Mouse (Mus musculus) thymus, adult 18-20 months (tissue): ENCODE results near the gene Ankrd65.
"Not testable (repeated sequence)": the region's sequence is repeated elsewhere in the genome, so short reads cannot be mapped to it uniquely, and the experiment has no call there.

ENCODE experiments used
- DNase-seq, 2 experiments: peaks; one replicate each; pipeline ENCODE4 v3.0.0; 2022; ENCODE audit warnings: mixed read lengths in 2 of 2

Gene Ankrd65

DNA sequence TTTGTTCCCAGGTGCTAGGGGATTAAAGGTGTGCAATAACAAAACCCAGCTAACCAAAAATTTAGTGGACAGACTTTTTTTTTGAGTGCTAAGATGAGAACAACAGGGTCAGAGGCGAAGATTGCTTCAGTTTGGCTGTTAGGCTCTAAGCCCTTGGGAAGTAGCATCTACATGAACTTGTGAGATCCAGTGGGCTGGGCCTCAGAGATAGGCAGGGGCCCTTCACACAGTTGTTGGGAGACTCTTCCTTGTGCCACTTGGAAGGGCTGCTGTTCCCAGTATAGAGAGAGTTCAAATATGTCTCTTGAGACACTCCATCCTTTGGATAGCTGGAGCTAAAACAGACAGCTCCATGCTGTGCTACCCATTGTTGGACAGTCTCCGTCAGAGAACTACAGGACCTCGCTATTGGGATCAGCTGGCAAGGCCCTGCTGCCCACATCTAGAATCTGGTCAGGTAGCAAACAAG is at the start of gene Ankrd65:
Gene Ankrd65, plus strand, starts transcription at position 419 of the 469 bp plus-strand sequence.
- DNase-seq, result no peak

DNA sequence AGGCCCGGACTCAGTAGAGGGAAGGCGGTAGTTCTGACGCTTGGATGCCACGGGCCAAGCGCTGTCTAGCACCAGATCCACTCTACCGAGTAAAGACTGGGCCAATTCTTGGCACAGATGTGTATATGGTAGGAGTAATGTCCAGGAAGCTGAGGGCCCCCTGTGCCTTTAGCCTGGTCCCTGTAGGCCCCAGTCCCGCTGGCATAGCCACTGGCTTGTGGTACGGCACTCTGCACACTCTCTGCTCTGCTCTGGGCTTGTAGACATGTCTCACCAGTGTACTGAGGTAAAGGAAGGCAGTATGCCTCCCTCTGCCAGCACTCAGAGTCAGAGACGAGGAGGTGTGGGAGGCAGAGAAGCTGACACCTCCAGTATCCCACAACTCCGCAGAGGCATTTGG is 49.6 kb upstream of the Ankrd65 start:
- not testable (repeated sequence) for DNase-seq

DNA sequence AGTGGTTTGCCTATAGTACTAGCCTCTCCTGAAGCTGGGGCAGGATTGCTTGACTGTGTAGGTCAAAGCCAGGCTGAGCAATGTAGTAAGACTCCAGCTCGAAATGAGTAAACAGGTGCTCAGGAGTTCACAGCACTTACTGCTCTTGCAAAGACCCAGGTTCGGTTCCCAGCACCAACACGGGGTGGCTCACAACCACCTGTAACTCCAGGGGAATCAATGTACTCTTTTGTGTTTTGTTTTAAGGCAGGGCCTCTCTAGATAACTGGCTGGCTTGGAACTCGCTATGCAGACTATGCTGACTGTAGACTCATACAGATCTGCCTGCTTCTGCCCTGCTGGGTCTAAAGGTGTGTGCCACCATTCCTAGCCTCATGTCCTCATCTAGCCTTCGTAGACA is 47.6 kb upstream of the Ankrd65 start:
- no peak for DNase-seq

DNA sequence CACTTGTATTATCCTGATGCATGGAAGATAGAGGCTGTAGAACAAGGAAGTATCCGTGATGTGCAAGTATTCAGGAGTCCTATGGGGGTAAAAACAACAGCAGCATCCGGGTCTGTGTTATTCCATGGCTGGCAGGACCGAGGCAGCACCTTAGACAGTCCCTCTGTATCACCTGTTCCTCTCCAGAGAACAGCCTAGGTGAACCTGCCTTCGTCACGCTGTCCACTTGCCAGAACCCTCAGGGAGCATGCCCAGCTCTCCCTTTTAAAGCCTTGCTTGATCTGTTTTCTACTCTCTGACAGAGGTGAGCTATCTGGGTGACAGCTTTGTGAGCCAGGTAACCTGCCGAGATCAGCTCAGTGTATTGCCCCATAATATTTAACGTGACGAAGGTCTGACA is 45.8 kb upstream of the Ankrd65 start:
- no peak for DNase-seq

DNA sequence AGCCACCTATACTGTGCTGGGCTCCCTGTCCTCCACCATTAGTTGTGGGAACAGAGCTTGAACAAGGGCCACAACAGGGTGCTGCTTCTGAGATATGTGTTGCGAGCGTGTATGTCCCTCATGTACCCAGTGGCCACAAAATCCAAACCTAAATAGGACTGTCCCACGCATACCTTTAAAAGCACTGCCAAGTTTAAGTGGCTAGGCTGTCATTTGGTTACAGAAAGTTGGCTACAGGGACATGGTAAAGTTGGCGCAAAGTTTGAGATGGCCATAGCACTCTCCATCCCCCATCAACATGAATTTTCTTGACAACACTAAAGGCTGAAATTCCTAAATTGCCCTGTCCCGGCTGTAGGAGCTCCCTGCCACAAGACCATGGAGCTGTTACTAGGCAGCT is 45.1 kb upstream of the Ankrd65 start:
- DNase-seq, result no peak

DNA sequence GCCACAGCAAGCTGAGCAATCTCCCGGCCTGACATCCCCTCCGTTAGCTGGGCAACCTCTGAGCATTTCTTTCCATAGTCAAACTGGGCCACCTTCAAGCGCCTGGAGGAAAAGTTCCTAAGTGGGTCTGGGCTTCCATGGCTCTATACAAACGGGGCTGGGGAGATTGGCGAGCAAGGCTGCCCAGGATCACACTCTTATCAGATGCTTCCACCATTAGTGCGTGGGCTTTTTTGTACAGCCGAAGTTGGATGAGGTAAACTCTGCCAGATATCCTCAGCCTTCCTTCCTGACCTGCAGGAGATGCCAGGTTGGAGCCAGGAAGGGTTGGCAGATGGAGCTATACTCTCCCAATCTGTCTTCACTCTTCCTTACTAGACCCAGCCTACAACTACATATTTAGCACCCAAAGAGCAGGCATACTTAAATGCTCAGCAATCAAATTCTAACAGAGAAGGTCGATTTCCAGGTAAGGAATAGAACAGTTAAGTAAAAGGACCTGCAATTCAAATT is 44.1 kb upstream of the Ankrd65 start:
- DNase-seq, result no peak

DNA sequence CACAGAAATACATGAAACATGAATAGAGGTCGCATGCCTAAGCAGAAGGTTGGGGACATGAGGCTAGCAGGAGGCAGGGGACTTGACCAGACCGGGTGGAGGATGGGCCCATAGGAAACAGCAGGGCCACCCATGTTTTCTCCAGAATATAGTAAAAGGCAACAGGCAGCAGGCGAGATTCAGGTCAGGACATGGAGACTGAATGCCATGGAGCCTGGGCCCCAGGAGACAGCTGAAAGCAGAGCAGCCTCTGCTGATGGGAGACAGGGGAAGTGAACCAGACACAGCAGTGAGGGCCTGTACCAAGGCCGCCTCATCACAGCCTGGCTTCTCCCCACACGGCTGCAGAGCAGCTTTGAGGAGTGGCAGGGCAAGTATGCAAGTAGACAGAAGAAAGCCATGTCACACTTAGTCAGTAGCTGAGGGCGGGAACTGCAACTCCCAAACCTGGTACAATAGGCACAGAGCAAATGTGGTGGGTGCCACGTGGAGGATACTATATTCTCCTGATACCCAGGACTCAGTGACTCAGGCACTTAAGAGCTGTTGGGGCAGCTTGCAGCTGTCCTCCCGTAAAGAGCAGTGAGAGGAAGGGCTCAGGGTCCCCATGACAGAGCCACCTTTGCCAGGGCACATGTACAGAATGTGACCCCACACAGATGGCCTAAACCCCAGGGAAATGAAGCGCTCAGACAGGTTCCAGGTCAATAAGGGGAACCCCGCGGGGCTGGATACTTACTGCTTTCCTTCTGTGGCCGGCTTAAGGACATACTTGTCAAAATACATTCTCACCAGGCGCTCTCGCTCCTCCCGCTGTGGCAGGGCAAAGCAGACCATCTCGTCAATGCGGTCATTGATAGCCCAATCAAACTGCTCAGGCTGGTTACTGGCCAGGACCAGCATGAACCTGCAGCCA is 43.4 kb upstream of the Ankrd65 start:
- DNase-seq, result no peak

DNA sequence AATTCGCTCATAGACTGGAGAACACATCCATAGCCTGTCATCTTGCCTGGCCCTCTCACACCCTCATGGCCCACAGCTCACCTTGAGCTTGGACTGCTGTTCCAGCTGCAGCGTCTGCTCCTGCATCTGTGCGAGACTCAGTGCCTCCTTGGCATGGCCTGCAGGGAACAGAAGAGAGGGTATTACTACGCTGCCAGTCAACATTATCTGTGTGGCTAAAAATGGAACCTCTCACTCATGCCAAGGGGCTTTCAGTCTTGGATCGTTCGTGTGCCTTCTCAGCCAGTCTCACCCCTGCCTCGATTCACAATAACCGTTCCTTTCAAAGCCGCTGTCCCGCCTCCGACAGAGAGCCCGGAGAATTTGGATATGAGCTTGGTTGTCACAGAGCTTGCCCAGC is 33.2 kb upstream of the Ankrd65 start:
- no peak for DNase-seq

DNA sequence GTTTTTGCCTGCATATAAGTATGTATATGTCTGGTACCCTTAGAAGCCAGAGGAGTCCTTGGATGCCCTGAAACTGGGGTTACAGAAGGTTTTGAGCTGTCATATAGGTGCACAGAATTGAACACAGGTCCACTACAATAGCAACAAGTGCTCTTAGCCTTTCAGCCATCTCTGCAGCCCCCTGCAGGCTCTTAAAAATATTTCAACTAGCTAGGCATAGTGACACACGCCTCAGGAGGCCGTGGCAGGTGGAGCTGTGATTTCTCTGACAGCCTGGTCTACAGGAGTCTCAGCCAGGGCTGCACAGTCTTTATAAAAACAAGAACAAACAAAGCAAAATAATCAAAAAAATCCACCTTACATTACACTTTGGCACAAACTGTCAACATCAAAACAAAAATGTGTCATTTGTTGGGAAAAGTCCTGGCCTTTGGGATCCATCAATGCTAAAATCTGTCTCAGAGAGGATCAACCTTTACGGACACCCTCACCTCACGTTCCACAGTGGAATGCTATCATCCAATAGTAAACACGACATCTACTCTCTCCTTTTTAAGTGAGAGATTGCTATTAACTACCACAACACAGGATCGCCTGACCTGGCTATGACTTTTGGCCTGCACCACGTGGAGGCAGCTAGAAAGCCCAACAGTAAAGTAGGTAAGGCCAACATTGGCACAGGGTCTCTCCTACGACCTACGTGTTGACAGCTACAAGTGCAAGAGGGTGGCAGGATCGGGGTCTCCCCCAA is 30.2 kb upstream of the Ankrd65 start:
- no peak for DNase-seq

DNA sequence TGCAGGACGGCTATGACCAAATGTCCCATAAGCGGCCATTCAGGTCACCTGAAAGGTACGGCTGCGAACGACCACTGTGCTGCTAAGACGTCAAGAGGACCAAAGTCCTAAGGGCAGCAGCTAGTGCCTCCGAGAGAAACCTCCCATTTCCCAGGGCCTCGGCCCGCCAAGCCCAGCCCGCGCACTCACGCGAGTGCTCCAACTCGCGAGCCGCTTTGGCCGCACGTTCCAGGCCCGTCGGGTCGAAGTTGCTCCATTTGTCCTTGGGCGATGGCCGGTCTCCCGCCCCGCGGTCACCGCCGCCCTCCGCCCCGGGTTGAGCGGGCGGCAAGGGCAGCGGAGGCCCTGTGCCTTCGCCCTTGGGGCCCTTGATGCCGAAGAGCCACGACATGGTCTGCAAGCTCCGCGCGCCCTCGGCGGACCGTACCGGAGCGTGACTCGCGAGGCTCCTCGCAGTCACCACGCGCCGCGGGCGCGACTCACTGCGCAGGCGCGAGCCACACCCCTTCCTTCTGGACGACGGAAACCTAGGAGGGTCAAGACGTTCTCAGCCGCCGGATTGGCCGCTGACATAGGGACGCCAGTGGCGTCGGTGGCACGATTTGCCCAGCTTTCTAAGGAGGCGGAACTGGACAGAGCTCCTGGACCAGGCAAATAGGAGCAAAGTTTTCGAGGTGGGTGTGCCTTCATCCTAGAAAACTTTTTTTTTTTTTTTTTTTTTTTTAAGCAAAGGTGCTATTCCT is 29.5 kb upstream of the Ankrd65 start, which contains the start of gene Atad3a:
Gene Atad3a, minus strand, starts transcription at position 481 of the 743 bp plus-strand sequence.
- DNase-seq, result peak; percentile 89 to 92

DNA sequence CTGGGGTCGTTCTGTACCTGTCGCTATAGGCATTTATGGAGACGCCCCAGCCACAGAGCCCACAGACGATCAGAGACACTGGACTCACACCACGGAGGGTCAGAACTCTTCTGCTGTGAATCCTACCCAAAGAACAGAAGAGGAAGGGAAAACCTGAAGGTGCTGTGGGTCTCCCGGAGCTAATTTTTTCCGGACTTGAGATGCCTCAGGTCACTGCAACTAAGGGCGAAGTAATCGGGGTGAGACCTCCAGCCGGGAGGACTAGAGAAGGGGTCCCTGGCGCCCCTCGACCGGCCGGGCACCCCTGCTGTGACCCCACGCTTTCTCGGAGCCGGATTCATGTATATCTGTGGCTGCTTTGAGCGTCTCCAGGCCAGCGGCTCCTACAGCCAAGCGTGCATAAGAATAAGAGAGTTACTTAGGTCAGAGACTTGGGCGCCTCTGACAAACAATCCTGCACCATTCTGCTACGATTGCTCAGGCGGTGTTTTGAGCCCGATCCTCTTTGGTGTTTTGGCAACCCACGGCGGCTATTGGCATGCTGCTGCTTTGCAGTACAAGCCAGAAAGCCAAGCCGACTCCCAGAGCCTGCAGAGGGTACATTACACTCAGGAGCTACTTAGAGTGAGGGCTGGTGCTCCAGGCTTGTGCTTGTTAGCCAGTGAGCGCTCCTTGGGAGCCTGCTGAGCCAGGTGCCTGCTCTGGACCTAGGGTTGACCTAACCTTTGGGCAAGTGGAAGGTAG is 28.7 kb upstream of the Ankrd65 start:
- DNase-seq, result no peak

DNA sequence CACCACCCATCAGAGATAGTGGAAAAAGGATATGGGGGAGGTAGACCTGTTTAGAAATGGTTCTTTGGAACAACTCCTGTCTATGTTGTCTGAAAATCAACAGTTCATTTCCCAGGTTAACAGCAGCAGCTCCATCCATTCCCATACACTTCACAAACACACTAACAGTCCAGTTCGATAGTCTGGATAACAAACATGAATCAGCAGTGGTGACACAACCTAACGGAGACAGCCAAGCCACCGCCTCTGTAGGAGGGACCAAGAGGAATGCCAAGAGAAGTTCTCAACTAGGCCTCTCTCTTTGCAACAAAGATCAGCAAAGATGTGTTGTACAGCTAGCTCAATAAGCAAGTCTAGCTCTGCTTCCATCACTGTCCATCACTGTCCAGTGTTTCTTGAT is 27.9 kb upstream of the Ankrd65 start:
- DNase-seq, result no peak

DNA sequence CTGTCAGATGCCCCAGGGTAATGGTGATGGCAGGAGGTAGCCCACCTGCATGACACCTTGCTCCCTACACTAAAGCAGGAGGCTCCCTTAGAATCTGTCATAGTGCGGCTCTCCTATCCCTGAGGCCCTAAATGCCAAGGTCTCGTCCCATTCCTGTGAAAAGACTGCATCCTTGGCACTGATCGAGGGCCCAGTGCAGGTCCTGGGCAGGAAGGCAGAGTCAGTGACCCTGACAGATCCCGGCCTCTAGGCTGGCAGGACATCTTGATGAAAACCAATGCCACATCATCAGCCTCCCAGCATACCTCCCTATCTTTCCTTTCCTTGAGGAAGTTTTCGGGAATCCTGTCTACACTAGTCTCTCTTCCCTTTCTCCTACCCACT is 20.8 kb upstream of the Ankrd65 start:
- DNase-seq, result no peak

DNA sequence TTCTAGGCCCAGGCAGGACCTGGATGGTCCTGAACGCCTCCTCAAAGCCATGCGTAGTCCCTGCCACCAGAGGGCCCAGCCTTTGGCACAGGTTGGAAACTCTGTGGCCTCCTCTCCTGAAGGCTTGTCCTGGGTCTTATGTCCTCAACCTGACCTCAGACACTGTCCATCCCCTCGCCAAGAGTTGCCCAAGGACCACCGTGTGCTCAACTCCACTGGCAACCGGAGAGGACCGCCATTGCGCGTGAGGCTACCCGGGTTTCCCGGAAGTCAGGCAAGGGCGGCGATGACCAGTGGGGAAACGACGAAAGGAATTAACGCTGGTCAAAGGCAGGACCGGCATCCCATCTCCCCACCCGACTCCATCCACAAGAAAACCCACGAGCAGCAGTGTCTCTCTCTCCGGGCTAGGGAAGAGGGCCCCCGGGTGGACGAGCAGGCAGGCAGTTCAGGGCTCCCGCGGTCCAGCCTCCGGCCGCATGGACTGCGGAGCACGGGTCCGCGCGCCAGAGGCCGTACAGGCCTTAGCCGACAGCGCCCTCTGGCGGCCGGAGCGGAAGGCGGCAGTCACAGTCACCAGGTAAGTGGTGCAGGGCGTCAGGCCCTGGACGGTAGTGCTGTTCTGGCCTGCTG is 20.2 kb upstream of the Ankrd65 start:
- peak; percentile 54 to 60 for DNase-seq

DNA sequence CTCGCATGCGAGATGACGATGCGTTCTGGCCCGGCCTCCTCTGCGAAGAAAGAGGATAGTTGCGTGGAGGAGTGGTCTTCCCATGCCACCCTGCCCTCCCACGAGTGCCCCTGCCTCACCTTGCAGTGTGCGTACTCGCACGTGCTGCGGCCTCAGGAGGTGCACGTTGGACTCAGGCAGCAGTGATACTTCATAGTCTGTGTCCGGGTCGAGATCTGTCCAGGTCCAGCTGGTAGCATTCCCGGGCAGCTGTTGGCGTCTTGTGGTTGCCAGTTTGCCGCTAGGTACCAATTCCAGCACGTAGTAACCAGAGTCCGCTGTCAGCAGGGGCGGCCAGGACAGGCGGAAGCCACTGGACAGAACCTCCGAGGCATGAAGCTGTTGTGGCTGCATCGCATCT is 19.6 kb upstream of the Ankrd65 start:
- DNase-seq, result no peak

DNA sequence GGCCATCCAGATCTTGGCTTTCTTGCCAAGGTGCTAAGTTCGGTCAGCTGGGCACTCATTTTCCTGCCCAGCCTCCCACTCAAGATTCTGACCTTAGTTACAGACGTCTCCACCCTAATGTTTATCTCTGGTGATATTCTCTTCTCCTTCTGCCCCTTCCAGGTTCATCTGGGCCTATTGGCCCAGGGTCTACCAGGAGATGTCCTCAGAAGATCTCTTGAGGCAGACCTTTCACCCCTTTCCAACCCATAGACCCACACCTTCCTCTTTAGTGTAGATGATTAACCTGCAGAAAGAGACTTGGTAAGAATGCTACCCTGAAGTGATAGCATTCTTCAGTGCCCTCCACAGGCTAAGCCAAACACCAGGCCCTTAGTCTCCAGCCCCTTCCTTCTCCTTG is 18.5 kb upstream of the Ankrd65 start:
- DNase-seq, result no peak

DNA sequence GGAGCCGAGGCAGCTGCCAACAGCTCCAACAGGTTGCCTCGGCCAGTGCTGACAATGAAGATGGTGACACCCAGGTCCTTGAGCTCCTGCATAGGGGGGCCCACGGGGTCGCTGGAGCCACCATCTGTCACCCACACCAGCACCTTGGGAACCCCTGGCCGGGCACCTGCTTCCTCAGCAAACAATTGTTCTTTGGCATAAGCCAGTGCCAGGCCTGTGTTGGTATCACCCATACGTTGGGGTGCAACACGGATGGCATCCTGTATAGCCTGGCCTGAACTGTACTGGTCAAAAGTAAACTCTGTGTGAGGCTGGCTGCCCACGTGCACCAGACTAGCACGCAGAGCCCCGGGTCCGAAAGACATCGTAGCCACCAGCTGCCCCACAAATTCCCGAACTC is 17.5 kb upstream of the Ankrd65 start:
- no peak for DNase-seq

DNA sequence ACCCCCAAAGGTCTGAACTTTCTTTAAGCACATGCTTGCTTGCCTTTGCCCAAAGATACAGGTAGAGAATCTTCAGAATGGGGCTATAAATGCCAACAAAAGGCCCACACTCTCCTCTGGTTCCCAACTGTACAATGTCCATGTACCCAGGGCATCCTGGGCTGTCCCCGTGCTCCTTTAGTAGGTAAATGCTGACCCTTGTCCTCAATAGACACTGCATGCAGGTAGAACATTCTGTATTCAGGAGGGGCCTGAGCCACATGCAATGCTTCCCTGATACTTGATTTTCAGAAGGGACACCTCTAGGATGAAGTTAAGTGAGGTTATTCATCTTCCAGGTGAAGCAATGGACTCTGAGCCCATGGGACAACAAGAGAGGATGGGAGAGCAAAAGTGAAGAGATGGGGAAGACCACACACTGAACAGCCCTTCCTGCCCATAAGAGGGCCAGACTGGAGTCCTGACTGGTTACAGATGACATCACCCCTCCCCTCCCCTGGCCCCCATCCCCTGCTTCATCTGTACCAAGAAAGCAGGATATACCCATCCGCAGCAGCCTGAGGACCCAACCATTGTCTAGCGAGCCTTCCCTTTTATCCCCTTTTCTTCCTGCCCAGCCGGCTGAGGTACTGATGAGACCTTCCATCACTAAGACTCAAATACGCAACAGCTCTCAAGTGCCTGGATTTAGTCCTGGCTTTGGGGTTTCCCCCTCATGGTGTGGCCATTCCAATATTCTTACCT is 16.7 kb upstream of the Ankrd65 start:
- DNase-seq, result no peak

DNA sequence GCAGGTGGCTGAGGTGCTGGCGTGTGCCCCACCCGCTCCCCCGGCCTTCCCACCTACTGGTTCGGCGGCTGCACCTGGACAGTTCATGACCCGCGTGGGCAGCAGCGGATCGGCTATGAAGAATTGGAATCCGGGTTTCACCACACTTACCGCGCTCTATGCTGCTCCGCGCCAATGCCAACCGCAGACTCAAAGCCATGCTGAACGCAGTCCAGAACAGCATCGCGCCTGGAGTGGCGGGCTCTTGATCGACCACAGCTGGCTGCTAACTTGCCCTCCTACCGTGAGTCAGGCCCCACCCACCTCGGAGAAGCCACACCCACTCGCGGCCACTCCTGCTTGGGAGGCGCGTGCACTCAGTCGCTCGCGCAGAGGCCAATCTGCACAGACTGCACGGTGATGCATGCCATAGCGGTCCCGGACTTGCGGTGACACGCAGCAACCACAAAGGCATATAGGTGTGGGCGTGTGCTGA is 15.9 kb upstream of the Ankrd65 start, which contains the start of gene Vwa1:
Gene Vwa1, minus strand, starts transcription at position 419 of the 475 bp plus-strand sequence.
- DNase-seq, result peak; percentile 70 to 75

DNA sequence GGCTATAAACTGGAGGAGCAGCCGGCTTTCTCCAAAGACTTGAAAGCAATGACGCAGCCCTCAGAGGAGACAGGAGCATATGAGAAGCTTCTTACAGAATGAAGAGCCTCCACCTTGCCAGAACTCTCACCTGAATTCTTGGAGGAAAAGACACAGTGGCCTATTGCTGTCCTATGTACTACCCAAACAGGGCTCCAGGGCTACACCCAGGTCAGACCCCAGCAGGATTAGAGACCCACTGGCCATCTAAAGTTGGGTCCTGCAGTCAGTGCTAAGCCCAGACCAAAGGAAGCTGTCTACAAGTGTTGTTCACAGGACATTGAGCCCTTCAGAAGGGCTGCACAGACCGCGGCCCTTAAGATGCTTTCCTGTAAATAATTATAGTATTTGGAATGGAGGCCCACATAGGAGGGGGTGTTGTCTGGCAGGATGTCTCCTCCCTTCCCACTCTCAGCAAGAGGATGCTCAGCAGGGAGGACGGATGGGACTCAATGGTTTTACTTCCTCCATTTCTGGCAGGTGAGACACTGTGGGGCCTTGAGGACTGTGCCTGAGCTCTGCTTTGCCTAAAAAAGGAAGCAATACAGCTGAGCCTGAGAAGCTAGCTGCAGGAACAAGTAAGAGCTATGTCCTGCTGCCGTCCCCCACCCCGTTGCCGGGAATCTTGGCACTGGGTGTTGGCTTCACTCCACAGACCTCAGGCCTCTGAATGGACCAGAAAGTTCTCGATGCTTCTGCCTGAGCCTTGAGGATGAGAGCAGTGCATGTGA is 15.1 kb upstream of the Ankrd65 start:
- DNase-seq, result no peak
